Mouse (Mus musculus): Measurements from ENCODE around the gene Lpar2.

DNA sequence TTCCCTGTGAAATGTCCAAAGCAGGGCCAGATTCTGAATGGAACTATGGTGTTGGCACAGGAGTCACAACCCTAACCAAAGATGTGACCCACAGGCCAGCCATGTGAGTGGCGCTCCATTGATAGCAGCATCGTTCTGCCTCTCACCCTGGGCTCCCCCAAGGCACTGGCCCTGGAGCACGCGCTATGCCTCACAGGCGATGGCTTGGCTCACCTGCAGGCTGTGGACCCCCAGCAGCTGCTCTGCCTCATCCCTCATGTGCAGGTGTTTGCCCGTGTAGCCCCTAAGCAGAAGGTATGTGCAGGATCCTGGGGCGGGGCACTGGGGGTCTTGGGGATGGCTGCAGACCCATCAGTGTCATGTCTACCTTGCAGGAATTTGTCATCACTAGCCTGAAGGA lies 18.9 kb upstream of the Lpar2 start:
- TF ChIP-seq CTCF (IDR thresholded peaks at IDR 0.05; ENCODE audit: borderline replicate concordance, insufficient read depth, low read depth, low read length): no peak
- no peak for TF ChIP-seq POLR2A (IDR thresholded peaks at IDR 0.05; ENCODE audit: borderline replicate concordance, insufficient read depth, low read length)

All from cerebellum, adult 2 months (tissue).